Mouse (Mus musculus): ENCODE data around the gene Stk38.
A peak's percentile ranks its signal among the peaks of the same experiment; 100 is the strongest.

Stk38 gene

GRCm38 (mm10) chr17:28924957-28925595 lies 82.7 kb downstream of the Stk38 start:
- DNase-seq (ENCODE audit: low spot score): no peak

DNA sequence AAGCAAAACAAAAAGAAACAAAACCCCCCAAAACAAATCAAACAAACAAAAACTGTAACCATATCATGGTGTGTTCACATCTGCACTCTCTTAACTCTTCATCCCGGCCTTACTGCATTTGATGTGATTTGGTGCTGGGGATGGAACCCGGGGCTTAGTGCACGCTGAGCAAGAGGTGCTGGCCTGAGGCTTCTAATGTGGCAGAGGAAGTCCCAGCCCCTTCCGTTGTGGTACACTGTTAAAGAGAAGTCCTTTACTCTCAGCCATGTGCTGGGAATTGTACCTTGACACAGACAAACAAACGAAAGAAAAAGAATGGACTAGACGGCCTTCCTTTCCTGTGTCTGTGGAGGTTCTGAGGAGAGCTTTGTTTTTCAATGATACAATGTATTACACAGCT lies 85.7 kb downstream of the Stk38 start:
- no peak for DNase-seq (ENCODE audit: low spot score)

- peak; percentile 60 for DNase-seq (ENCODE audit: low spot score)
Observed at GRCm38 (mm10) chr17:28921086-28921485, 86.7 kb downstream of the Stk38 start.
